In the genomic region with DNA sequence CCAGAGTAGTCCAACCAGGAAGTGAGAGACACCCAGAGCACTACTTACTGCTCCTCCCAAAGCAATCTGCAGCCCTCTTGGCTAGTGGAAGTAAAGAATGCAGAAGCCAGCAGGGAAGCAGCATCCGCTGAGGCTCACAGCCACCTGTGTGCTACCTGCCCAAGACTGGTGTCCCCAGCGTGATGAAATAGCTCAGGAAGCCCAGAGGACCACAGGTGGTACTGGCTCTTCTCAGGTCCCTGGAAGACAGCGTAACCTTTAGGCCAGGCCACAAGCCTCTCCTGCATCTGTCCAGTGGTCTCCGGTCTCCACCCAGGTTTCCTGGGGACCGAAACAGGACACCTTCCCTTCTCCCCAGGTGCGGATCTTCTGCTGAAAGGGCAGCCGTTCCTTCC, we compare ENCODE assay signal across 8 mouse cellular contexts. TPM values are rescaled to one million over a fixed set of nuclear protein-coding genes. Genes with fewer than 3 reads are reported as not detected.
A peak's percentile ranks its signal among the peaks of the same experiment; 100 is the strongest.
DNase-seq lines count a peak whose midpoint lies in the region; ATAC-seq and TF ChIP-seq lines count a peak whose summit lies in the region.

No protein-coding gene starts in this region.

- ATAC-seq in erythroblast, adult 5-6 weeks (replicated peaks; ENCODE audit: low FRiP score, poor library complexity, severe bottlenecking), result no peak
- no peak for ATAC-seq in forebrain, postnatal 0 days
- ATAC-seq in kidney, embryonic 14.5 days (ENCODE audit: low FRiP score, low TSS enrichment), result peak; percentile 16; the same call in 1 of the 2 replicates
- peak; percentile 9; the same call in 1 of the 2 replicates for ATAC-seq in liver, postnatal 0 days

- no peaks in the 10 kb centered on the region; the same call in 1 of the 2 replicates for H3K9me3 ChIP-seq in erythroblast, embryonic 14.5 days (ENCODE audit: control insufficient read depth, low read length)
- no peaks in the 10 kb centered on the region for H3K9me3 ChIP-seq in forebrain, postnatal 0 days (ENCODE audit: low read length)
- no peaks in the 10 kb centered on the region for H3K9me3 ChIP-seq in kidney, embryonic 14.5 days (ENCODE audit: control insufficient read depth, low read length)
- H3K9me3 ChIP-seq in liver, postnatal 0 days (ENCODE audit: low read length), result no peaks in the 10 kb centered on the region

- no peak for TF ChIP-seq EP300 in liver, postnatal 0 days (IDR thresholded peaks at IDR 0.05; ENCODE audit: low read depth)

- peak overlapping the region; percentile 92 for H3K9ac ChIP-seq in forebrain, postnatal 0 days
- H3K9ac ChIP-seq in kidney, embryonic 14.5 days (ENCODE audit: low read depth, low read length), result peak overlapping the region; percentile 70
- peak overlapping the region; percentile 71 for H3K9ac ChIP-seq in liver, postnatal 0 days (replicated peaks)

- DNase-seq in forebrain, postnatal 0 days, result peak; percentile 61
- DNase-seq in liver, postnatal 0 days, result no peak
- no peak for DNase-seq in adipocyte (ENCODE audit: low spot score)

- H3K4me1 ChIP-seq in erythroblast, embryonic 14.5 days (ENCODE audit: control insufficient read depth), result no peaks in the 10 kb centered on the region; the same call in 1 of the 2 replicates
- H3K4me1 ChIP-seq in brown adipose tissue, adult 24 weeks (ENCODE audit: control insufficient read depth, insufficient read depth, insufficient read length, low read length), result 0 out of 2 replicates have a peak, but pooled peaks cover 3% of the 10 kb centered on the region
- H3K4me1 ChIP-seq in forebrain, postnatal 0 days (ENCODE audit: insufficient read depth), result 0 out of 2 replicates have a peak, but pooled peaks cover 5% of the 10 kb centered on the region
- peaks cover 13% of the 10 kb centered on the region; the same call in 1 of the 2 replicates for H3K4me1 ChIP-seq in kidney, embryonic 14.5 days (ENCODE audit: control insufficient read depth, insufficient read depth, low read length)
- H3K4me1 ChIP-seq in liver, postnatal 0 days (ENCODE audit: insufficient read depth), result peaks cover 7% of the 10 kb centered on the region; the same call in 1 of the 2 replicates
- H3K4me1 ChIP-seq in olfactory bulb, adult 2 months (ENCODE audit: control insufficient read depth, insufficient read depth, low read length), result peaks cover 11% of the 10 kb centered on the region

- peaks cover 10% of the 10 kb centered on the region for H3K27me3 ChIP-seq in erythroblast, embryonic 14.5 days (ENCODE audit: control insufficient read depth)
- no peaks in the 10 kb centered on the region for H3K27me3 ChIP-seq in forebrain, postnatal 0 days (ENCODE audit: insufficient read depth, low read length)
- H3K27me3 ChIP-seq in kidney, embryonic 14.5 days (ENCODE audit: control insufficient read depth, insufficient read depth, low read length), result no peaks in the 10 kb centered on the region
- no peaks in the 10 kb centered on the region for H3K27me3 ChIP-seq in liver, postnatal 0 days (ENCODE audit: insufficient read depth, low read length)

- H3K36me3 ChIP-seq in erythroblast, embryonic 14.5 days (ENCODE audit: control insufficient read depth), result no peaks in the 10 kb centered on the region
- no peaks in the 10 kb centered on the region for H3K36me3 ChIP-seq in forebrain, postnatal 0 days (ENCODE audit: insufficient read depth)
- H3K36me3 ChIP-seq in kidney, embryonic 14.5 days (ENCODE audit: control insufficient read depth, insufficient read depth, low read length), result no peaks in the 10 kb centered on the region
- no peaks in the 10 kb centered on the region for H3K36me3 ChIP-seq in liver, postnatal 0 days (replicated peaks; ENCODE audit: insufficient read depth, low read length)

- peak overlapping the region; percentile 73 for H3K27ac ChIP-seq in brown adipose tissue, adult 24 weeks (replicated peaks; ENCODE audit: low read depth, low read length)
- peak overlapping the region; percentile 94 for H3K27ac ChIP-seq in forebrain, postnatal 0 days (ENCODE audit: low read depth, low read length)
- H3K27ac ChIP-seq in kidney, embryonic 14.5 days (ENCODE audit: low read depth, low read length), result no peak overlapping the region
- H3K27ac ChIP-seq in liver, postnatal 0 days (ENCODE audit: low read depth), result peak overlapping the region; percentile 76
- peak overlapping the region; percentile 62 for H3K27ac ChIP-seq in olfactory bulb, adult 2 months (ENCODE audit: insufficient read depth, low read depth, low read length)

- no peak for TF ChIP-seq CTCF in forebrain, postnatal 0 days (IDR thresholded peaks at IDR 0.05; ENCODE audit: low read depth)
- TF ChIP-seq CTCF in liver, postnatal 0 days (IDR thresholded peaks at IDR 0.05; ENCODE audit: low read depth), result no peak
- no peak for TF ChIP-seq CTCF in olfactory bulb, adult 2 months (IDR thresholded peaks at IDR 0.05; ENCODE audit: insufficient read depth, low read depth, low read length)

- 21% methylated on average over 7 of the region's 7 CpGs for WGBS in forebrain, postnatal 0 days
- WGBS in kidney, embryonic 14.5 days, result 19% methylated on average over 7 of the region's 7 CpGs
- WGBS in liver, postnatal 0 days (ENCODE audit: insufficient replicate concordance), result 27% methylated on average over 7 of the region's 7 CpGs
- WGBS in olfactory bulb, adult 2 months, result 25% methylated on average over 7 of the region's 7 CpGs

- H3K4me3 ChIP-seq in erythroblast, embryonic 14.5 days (replicated peaks), result peak overlapping the region; percentile 46
- H3K4me3 ChIP-seq in brown adipose tissue, adult 24 weeks (ENCODE audit: insufficient read depth, low read depth, low read length), result peak overlapping the region; percentile 77
- H3K4me3 ChIP-seq in forebrain, postnatal 0 days (ENCODE audit: low read depth, low read length), result peak overlapping the region; percentile 79
- H3K4me3 ChIP-seq in kidney, embryonic 14.5 days (ENCODE audit: low read length), result peak overlapping the region; percentile 75
- H3K4me3 ChIP-seq in liver, postnatal 0 days (ENCODE audit: low read depth, low read length), result peak overlapping the region; percentile 72
- peak overlapping the region; percentile 64 for H3K4me3 ChIP-seq in olfactory bulb, adult 2 months (ENCODE audit: insufficient read depth, low read depth, low read length)

- peak overlapping the region; percentile 60 for H3K4me2 ChIP-seq in forebrain, postnatal 0 days (ENCODE audit: low read depth)
- peak overlapping the region; percentile 92 for H3K4me2 ChIP-seq in kidney, embryonic 14.5 days (replicated peaks; ENCODE audit: low read depth, low read length)
- H3K4me2 ChIP-seq in liver, postnatal 0 days (ENCODE audit: low read depth, low read length), result peak overlapping the region; percentile 94

- TF ChIP-seq POLR2A in olfactory bulb, adult 2 months (IDR thresholded peaks at IDR 0.05; ENCODE audit: insufficient read depth, low read depth, low read length), result no peak

RNA-seq across cellular contexts. Expression of gene Slc16a7, which starts 0.8 kb away (rescaled TPM):
- not detected in 2 replicates for polyA plus RNA-seq in erythroblast, embryonic 14.5 days (2012)
- 1.9 and 2.9 TPM in 2 replicates for total RNA-seq in erythroblast, adult 5-6 weeks (2015; ENCODE audit: low replicate concordance)
- total RNA-seq in erythroblast, adult 5-6 weeks (2017; ENCODE audit: low replicate concordance), result 3.7 and 4.7 TPM in 2 replicates
- polyA plus RNA-seq in brown adipose tissue, adult 24 weeks (2012; ENCODE audit: insufficient read depth, insufficient read length, missing spikeins), result 14.4 and 27.1 TPM in 2 replicates
- total RNA-seq in forebrain, postnatal 0 days (2014; rRNA removed), result 22.7 and 27.0 TPM in 2 replicates
- 7.6 and 8.9 TPM in 2 replicates for polyA plus RNA-seq in forebrain, postnatal 0 days (2015; fragmentation: Nextera tagmentation; extraction: Ambion mirVana)
- 5.5 and 6.1 TPM in 2 replicates for polyA plus RNA-seq in kidney, embryonic 14.5 days (2014; fragmentation: Nextera tagmentation; extraction: Ambion mirVana)
- polyA plus RNA-seq in liver, postnatal 0 days (2015; fragmentation: Nextera tagmentation; extraction: Ambion mirVana), result 40.6 and 41.0 TPM in 2 replicates
- polyA plus RNA-seq in olfactory bulb, adult 2 months (2012; ENCODE audit: insufficient read depth, insufficient read length, low replicate concordance, missing spikeins), result not detected in 2 replicates

Comparison
In these comparisons a context has a peak if more than half of its experiments do, and no peak if none do; other contexts are left out.
1. ATAC-seq: peak in kidney, embryonic 14.5 days (single experiment) and liver, postnatal 0 days (single experiment); none in erythroblast, adult 5-6 weeks (single experiment) and forebrain, postnatal 0 days (single experiment).
2. Peak in every context shown above with its lines, with median percentiles within 50 percentile points of each other: H3K4me3 ChIP-seq, H3K4me2 ChIP-seq and H3K9ac ChIP-seq.